Mouse (Mus musculus): Measurements from ENCODE around the gene Gm7978. TPM values are rescaled to one million over a fixed set of nuclear protein-coding genes. Genes with fewer than 3 reads are reported as not detected.

Gm7978 gene
- total RNA-seq (2023), result not detected

GRCm38 (mm10) chr5:95736073-95736472, at the start of gene Gm7978:
TSS of gene Gm7978 (minus strand) at chr5:95736173.

GRCm38 (mm10) chr5:95775690-95776089, 39.7 kb upstream of the Gm7978 start, which contains the start of gene E330014E10Rik:
TSS of gene E330014E10Rik (plus strand) at chr5:95775990.

GRCm38 (mm10) chr5:95741714-95742113, 5.7 kb upstream of the Gm7978 start, which contains the start of gene Gm7982:
TSS of gene Gm7982 (plus strand) at chr5:95742014.

Other genes starting within 250 kb of the Gm7978 start
- gene Gm3286, start 225.4 kb downstream of the Gm7978 start, total RNA-seq (2023), result not detected
- gene Gm7971, start 141.3 kb downstream of the Gm7978 start, total RNA-seq (2023), result not detected
- gene Gm7982, start 5.8 kb upstream of the Gm7978 start, total RNA-seq (2023), result not detected
- gene E330014E10Rik, start 39.8 kb upstream of the Gm7978 start, total RNA-seq (2023), result not detected
- gene Cxcl13, start 220.8 kb upstream of the Gm7978 start, total RNA-seq (2023), result not detected

All from CD4-positive naive resting alpha-beta T cell, adult 76 days (primary cell).